Mouse (Mus musculus) G1E-ER4 (cell line): ENCODE data around the gene Rnf19b. TPM values are rescaled to one million over a fixed set of nuclear protein-coding genes. Genes with fewer than 3 reads are reported as not detected.

ENCODE experiments used
- GATA1 ChIP-seq: IDR thresholded peaks from one replicate; pipeline ENCODE4 v1.8.0; 2012; ENCODE audit warnings: low read length, inconsistent platforms
- polyA plus RNA-seq: library from polyadenylated mRNA; stranded (reverse); fragments of >175 nt; gene quantifications from 2 replicates; pipeline ENCODE4 v1.2.3, GENCODE M21; 2012

The Rnf19b gene
- polyA plus RNA-seq, result 37.0 and 42.8 TPM in 2 replicates

- TF ChIP-seq GATA1, result no peak
These were observed at the start of gene Rnf19b for GRCm38 (mm10) chr4:129058207-129059092. Rnf19b (plus strand) TSS chr4:129058271.

- TF ChIP-seq GATA1, result peak; percentile 32
These were observed 49.4 kb upstream of the Rnf19b start for GRCm38 (mm10) chr4:129008672-129009071.

GRCm38 (mm10) chr4:129009521-129009920 is 48.5 kb upstream of the Rnf19b start:
- TF ChIP-seq GATA1, result no peak

GRCm38 (mm10) chr4:129011604-129012121 is 46.4 kb upstream of the Rnf19b start:
- TF ChIP-seq GATA1, result peak; percentile 53

GRCm38 (mm10) chr4:129013151-129013864 is 44.8 kb upstream of the Rnf19b start:
- TF ChIP-seq GATA1, result no peak

- no peak for TF ChIP-seq GATA1
These were observed 41.7 kb upstream of the Rnf19b start for GRCm38 (mm10) chr4:129016329-129016728.

DNA sequence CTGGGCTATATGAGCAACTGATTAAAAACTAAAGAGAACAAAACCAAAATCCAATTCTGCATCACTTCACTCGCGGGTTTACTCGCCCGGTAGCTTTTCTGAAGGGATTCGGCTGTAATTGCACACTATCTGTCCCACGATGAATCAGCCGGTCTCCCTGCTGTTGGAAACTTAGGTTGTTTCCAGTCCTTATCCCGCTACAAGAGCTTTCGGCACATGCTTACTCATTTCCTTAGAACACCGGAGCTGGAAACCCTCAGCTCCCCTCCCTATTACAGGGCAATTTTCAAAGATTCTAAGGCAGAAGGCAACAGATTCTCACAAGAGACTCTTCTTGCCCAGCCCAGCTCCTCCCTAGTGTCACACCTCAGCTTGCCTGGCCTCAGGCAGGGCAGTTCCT is 40.9 kb upstream of the Rnf19b start:
- TF ChIP-seq GATA1, result no peak

- TF ChIP-seq GATA1, result no peak
These were observed 39.2 kb upstream of the Rnf19b start for GRCm38 (mm10) chr4:129018788-129019435.

DNA sequence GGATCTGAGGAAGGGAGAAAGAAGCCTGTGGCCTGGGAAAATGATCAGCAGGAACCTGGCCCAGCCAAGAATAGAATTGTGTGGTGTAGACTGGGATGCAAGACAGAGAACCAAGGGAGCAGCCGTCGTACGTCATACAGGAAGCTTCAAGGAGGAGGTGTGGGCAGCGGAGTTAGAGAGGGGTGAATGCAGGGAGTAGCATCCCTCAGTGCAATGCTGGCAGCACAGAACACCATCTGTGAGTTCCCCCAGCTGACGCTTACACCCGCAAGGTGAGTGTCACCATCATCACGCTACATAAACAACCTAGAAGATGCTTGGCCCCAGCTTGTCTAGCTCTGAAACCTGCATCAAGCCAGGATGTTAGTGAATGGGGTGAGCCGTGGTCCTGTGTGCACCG is 38.3 kb upstream of the Rnf19b start:
- no peak for TF ChIP-seq GATA1

DNA sequence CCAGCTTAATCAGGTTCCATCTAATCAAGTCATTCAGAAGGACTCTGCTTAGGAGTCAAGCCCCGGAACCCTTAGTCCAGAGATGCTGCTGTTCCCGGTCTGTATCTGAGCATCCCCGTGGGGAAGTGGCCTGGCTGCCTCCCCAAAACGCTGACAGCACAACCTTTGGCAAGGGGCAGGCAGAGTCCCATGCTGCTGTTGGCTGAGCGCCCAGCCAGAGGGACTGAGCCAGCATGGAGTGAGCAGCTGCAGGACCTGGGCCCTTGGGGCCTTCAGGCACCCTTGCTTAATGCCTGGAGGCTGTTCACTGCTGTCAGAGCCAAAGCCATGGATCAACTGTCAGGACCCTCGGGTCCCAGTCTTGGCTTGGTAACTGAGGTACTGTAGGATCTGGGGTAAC is 37.6 kb upstream of the Rnf19b start:
- no peak for TF ChIP-seq GATA1

GRCm38 (mm10) chr4:129021426-129021825 is 36.6 kb upstream of the Rnf19b start:
- no peak for TF ChIP-seq GATA1

GRCm38 (mm10) chr4:129021886-129022285 is 36.2 kb upstream of the Rnf19b start:
- TF ChIP-seq GATA1, result no peak

DNA sequence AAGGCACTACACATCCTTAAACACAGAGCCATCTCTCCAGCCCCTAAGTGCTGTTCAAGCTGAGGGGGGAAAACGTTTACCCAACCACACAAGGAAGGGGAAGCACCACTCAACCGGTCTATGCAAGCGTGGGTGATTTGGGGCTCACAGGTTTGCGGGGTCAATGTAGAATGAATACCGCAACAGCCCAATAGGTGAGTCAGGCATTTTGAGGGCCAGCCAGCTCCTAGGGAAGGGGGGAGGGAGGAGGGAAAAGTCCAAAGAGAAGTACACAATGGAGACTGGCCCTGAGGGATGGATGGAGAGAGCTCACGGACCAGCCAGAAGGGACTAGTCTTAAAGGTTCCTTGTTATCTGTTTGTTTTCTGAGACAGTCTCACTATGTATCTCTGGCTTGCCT is 34.2 kb upstream of the Rnf19b start:
- TF ChIP-seq GATA1, result no peak

DNA sequence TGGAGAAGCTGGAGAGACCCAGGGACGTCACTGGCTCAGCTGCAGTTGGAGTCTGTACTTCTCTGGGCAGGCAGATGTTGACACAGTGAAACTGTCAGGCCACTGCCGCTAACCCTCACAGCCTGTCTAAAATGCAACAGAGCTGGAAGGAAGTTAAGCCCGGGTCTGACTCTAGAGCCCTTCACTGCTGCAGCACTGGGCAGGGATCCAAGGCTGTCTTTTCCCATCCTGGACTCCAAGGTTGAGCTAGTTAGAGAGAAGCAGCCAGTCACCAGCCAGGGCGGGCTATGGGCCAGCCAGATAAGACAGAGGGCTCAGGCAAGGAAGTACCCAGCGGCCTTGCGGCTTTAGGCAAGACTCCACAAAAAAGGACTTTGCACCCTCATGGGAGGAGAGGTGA is 33.3 kb upstream of the Rnf19b start:
- TF ChIP-seq GATA1, result no peak

DNA sequence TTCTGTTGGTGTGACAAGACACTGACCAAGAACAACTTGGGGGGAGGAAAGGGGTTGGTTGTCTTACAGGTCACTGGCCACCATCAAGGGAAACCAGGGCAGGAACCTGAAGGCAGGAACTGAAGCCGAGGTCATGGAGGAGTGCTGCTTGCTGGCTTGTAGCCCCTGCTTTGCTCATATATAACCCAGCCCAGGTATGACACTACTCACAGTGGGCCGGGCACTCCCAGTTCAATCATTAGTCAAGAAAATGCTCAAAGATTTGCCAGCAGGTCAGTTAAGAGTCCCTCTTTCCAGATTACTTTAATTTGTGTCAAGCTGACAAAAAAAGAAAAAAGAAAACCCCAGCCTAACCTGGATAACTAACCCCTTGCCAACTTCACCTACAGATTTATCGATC is 32.4 kb upstream of the Rnf19b start:
- no peak for TF ChIP-seq GATA1

GRCm38 (mm10) chr4:129030746-129031145 is 27.3 kb upstream of the Rnf19b start:
- no peak for TF ChIP-seq GATA1

DNA sequence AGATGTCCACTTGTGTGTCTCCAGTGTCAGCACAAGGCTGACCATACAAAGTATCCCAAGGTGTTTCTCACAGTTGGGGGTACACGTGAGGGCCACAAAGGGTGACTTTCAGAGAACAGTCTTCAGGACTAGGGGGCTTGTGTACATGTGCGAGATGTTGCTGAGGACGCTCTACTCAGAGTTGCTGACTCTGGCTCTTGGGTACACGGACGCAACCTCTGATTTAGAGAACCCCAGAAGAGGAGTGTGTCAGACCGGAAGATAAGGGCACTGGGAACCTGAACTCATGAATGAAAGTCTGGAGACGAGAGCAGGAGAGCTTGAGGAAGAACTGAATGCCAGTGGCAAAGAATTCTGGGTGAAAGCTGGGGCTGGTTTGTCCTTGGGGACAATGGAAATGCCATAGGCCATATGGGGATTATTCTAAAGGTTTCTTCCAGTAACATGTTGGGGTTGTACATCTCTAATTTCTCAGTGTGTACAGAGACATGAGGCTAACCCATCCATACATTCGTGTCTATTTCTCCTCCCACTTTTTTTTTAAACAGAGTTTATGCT is 26.6 kb upstream of the Rnf19b start:
- no peak for TF ChIP-seq GATA1
